Comparison of ENCODE assay signal across 23 mouse cellular contexts in the genomic region with DNA sequence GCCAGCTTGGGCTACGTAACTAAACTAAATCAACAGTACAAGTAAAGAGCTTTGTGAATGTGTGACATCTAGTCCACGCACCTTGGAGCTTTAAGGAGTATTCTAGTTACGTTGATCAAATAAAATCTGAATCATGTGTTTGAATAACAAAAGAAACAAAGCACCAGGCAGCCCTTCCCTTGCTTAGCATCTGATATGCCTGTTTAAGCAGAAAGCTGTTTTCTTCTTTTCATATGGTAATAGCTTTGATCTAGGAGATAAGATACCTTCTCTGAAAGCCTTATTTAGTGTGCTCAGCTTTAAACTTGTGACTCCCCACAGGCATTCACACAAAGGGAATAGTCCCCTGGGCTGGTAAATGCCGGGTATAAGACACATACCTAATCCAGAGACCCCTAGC. TPM values are rescaled to one million over a fixed set of nuclear protein-coding genes. Genes with fewer than 3 reads are reported as not detected.
DNase-seq lines count a peak whose midpoint lies in the region; ATAC-seq and TF ChIP-seq lines count a peak whose summit lies in the region.
"Had no signal": no experiment of that assay in that cellular context is flagged by ENCODE, and none has a peak within 500 bp of the region (broad histone marks: within the 10 kb centered on the region; RNA-seq: fewer than 3 reads in every experiment).

No protein-coding gene starts in this region.

- H3K27me3 ChIP-seq in forebrain, postnatal 0 days (ENCODE audit: insufficient read depth, low read length) = no peaks in the 10 kb centered on the region; the same call in 1 of the 2 replicates
- H3K27me3 ChIP-seq in forebrain, embryonic 11.5 days (ENCODE audit: control insufficient read depth, insufficient read depth, low read length) = no peaks in the 10 kb centered on the region
- H3K27me3 ChIP-seq in intestine, embryonic 16.5 days (replicated peaks; ENCODE audit: control insufficient read depth, insufficient read depth, low read length) = no peaks in the 10 kb centered on the region
- H3K27me3 ChIP-seq: CH12.LX; embryonic facial prominence, embryonic 12.5 days; embryonic facial prominence, embryonic 15.5 days; hindbrain, embryonic 12.5 days; hindbrain, embryonic 15.5 days; intestine, embryonic 15.5 days; Patski had no signal

- no peaks in the 10 kb centered on the region for H3K4me1 ChIP-seq in forebrain, postnatal 0 days (ENCODE audit: insufficient read depth)
- H3K4me1 ChIP-seq in forebrain, embryonic 11.5 days (replicated peaks; ENCODE audit: control insufficient read depth, insufficient read depth, low read length) = no peaks in the 10 kb centered on the region; the same call in 1 of the 2 replicates
- H3K4me1 ChIP-seq in intestine, embryonic 16.5 days (ENCODE audit: control insufficient read depth, insufficient read depth, low read length) = peaks cover 14% of the 10 kb centered on the region

- no peak overlapping the region for H3K4me3 ChIP-seq in forebrain, postnatal 0 days (ENCODE audit: low read depth, low read length)
- no peak overlapping the region for H3K4me3 ChIP-seq in forebrain, embryonic 11.5 days (ENCODE audit: low read depth, low read length)
- no peak overlapping the region for H3K4me3 ChIP-seq in intestine, embryonic 16.5 days (ENCODE audit: low read length)
- H3K4me3 ChIP-seq: embryonic facial prominence, embryonic 12.5 days; embryonic facial prominence, embryonic 15.5 days; forebrain, embryonic 10.5 days; heart, adult 2 months; hindbrain, embryonic 12.5 days; hindbrain, embryonic 15.5 days; intestine, embryonic 15.5 days had no signal

- H3K9me3 ChIP-seq in forebrain, postnatal 0 days (ENCODE audit: low read length) = no peaks in the 10 kb centered on the region
- no peaks in the 10 kb centered on the region for H3K9me3 ChIP-seq in forebrain, embryonic 11.5 days (ENCODE audit: control insufficient read depth, low read length)
- H3K9me3 ChIP-seq in intestine, embryonic 16.5 days (ENCODE audit: control insufficient read depth, low read length) = no peaks in the 10 kb centered on the region
- H3K9me3 ChIP-seq: embryonic facial prominence, embryonic 12.5 days; embryonic facial prominence, embryonic 15.5 days; forebrain, embryonic 10.5 days; G1E; hindbrain, embryonic 12.5 days; hindbrain, embryonic 15.5 days; intestine, embryonic 15.5 days had no signal

- peak; percentile 18; the same call in 1 of the 2 replicates for ATAC-seq in forebrain, postnatal 0 days
- no peak for ATAC-seq in forebrain, embryonic 11.5 days (replicated peaks; ENCODE audit: low FRiP score)
- no peak for ATAC-seq in intestine, embryonic 16.5 days
- ATAC-seq: intestine, embryonic 15.5 days; Patski had no signal

- H3K9ac ChIP-seq in forebrain, postnatal 0 days = no peak overlapping the region
- no peak overlapping the region for H3K9ac ChIP-seq in forebrain, embryonic 11.5 days (ENCODE audit: low read length)
- H3K9ac ChIP-seq in intestine, embryonic 16.5 days (ENCODE audit: low read depth, low read length) = no peak overlapping the region
- H3K9ac ChIP-seq: embryonic facial prominence, embryonic 12.5 days; embryonic facial prominence, embryonic 15.5 days; hindbrain, embryonic 12.5 days; hindbrain, embryonic 15.5 days; intestine, embryonic 15.5 days had no signal

- DNase-seq in forebrain, postnatal 0 days = no peak
- DNase-seq in forebrain, embryonic 11.5 days (ENCODE audit: low spot score) = no peak
- peak; percentile 96 for DNase-seq in R1 (ENCODE audit: low read depth, low spot score)
- peak; percentile 27 for DNase-seq in induced T-regulatory cell, adult 2 months (ENCODE audit: low read depth)
- DNase-seq in left cerebral cortex, adult 11 months (ENCODE audit: low spot score) = no peak
- DNase-seq in spleen, adult 18-20 months = no peak
- DNase-seq in kidney, postnatal 14 days = no peak

- no peaks in the 10 kb centered on the region for H3K36me3 ChIP-seq in forebrain, postnatal 0 days (ENCODE audit: insufficient read depth)
- H3K36me3 ChIP-seq in forebrain, embryonic 11.5 days (ENCODE audit: control insufficient read depth, insufficient read depth, low read length) = no peaks in the 10 kb centered on the region
- H3K36me3 ChIP-seq in intestine, embryonic 16.5 days (ENCODE audit: control insufficient read depth, insufficient read depth, low read length) = no peaks in the 10 kb centered on the region
- H3K36me3 ChIP-seq: embryonic facial prominence, embryonic 12.5 days; embryonic facial prominence, embryonic 15.5 days; forebrain, embryonic 10.5 days; G1E; hindbrain, embryonic 12.5 days; hindbrain, embryonic 15.5 days; intestine, embryonic 15.5 days had no signal

- no peak overlapping the region for H3K27ac ChIP-seq in forebrain, postnatal 0 days (ENCODE audit: low read depth, low read length)
- H3K27ac ChIP-seq in forebrain, embryonic 11.5 days (ENCODE audit: low read depth, low read length) = no peak overlapping the region
- no peak overlapping the region for H3K27ac ChIP-seq in intestine, embryonic 16.5 days (ENCODE audit: low read length)
- H3K27ac ChIP-seq: embryonic facial prominence, embryonic 12.5 days; forebrain, embryonic 10.5 days; heart, adult 2 months; hindbrain, embryonic 12.5 days; hindbrain, embryonic 15.5 days; intestine, embryonic 15.5 days had no signal

- TF ChIP-seq CTCF in forebrain, postnatal 0 days (IDR thresholded peaks at IDR 0.05; ENCODE audit: low read depth) = no peak

- H3K4me2 ChIP-seq in forebrain, postnatal 0 days (ENCODE audit: low read depth) = no peak overlapping the region
- H3K4me2 ChIP-seq in forebrain, embryonic 11.5 days (ENCODE audit: low read depth, low read length, severe bottlenecking) = no peak overlapping the region
- no peak overlapping the region for H3K4me2 ChIP-seq in intestine, embryonic 16.5 days (ENCODE audit: low read depth, low read length)
- H3K4me2 ChIP-seq: embryonic facial prominence, embryonic 12.5 days; embryonic facial prominence, embryonic 15.5 days; heart, embryonic 11.5 days; hindbrain, embryonic 12.5 days; hindbrain, embryonic 15.5 days; intestine, embryonic 15.5 days had no signal

- 40% methylated on average over 4 of the region's 4 CpGs for WGBS in forebrain, postnatal 0 days
- 38% methylated on average over 4 of the region's 4 CpGs for WGBS in forebrain, embryonic 11.5 days
- 80% methylated on average over 4 of the region's 4 CpGs for WGBS in intestine, embryonic 16.5 days

RNA-seq across cellular contexts. Expression of a gene that starts 4.7 kb away (rescaled TPM):
- total RNA-seq in forebrain, postnatal 0 days (2014; rRNA removed) = 13.7 and 18.6 TPM in 2 replicates
- polyA plus RNA-seq in forebrain, postnatal 0 days (2015; fragmentation: Nextera tagmentation; extraction: Ambion mirVana) = 2.9 and 4.4 TPM in 2 replicates
- polyA plus RNA-seq in forebrain, embryonic 11.5 days (2014; fragmentation: Nextera tagmentation; extraction: Ambion mirVana) = 4.2 and 4.3 TPM in 2 replicates
- polyA plus RNA-seq in intestine, embryonic 16.5 days (2015; fragmentation: Nextera tagmentation; extraction: Ambion mirVana) = 8.9 and 12.7 TPM in 2 replicates
- total RNA-seq: CH12.LX; common myeloid progenitor, adult 5-6 weeks; granulocyte monocyte progenitor cell, adult 5-6 weeks; hematopoietic stem cell, adult 5-6 weeks had no signal
- polyA plus RNA-seq: activated CD4-positive, CD25-positive, alpha-beta regulatory T cell, adult 4 months; G1E had no signal

Comparison
In these comparisons a context has a peak if more than half of its experiments do, and no peak if none do; other contexts are left out.
1. DNase-seq: peak in R1 (single experiment) and induced T-regulatory cell, adult 2 months (single experiment); none in forebrain, postnatal 0 days (single experiment), forebrain, embryonic 11.5 days (single experiment), left cerebral cortex, adult 11 months (single experiment), spleen, adult 18-20 months (0 of 2) and kidney, postnatal 14 days (single experiment).